ENCODE assay signal across 8 mouse cellular contexts in genomic region chr3:137057225-137057910, GRCm38 (mm10).
DNase-seq lines count a peak whose midpoint lies in the region; ATAC-seq and TF ChIP-seq lines count a peak whose summit lies in the region.

No protein-coding gene starts in this region.

- ATAC-seq in midbrain, embryonic 14.5 days (ENCODE audit: low FRiP score, low TSS enrichment) = peak; percentile 76
- ATAC-seq in stomach, postnatal 0 days (ENCODE audit: low FRiP score, low TSS enrichment) = no peak
- ATAC-seq in kidney, embryonic 16.5 days (ENCODE audit: low FRiP score, low TSS enrichment) = no peak

- no peak overlapping the region for H3K4me3 ChIP-seq in midbrain, embryonic 14.5 days (replicated peaks; ENCODE audit: low read depth, low read length)
- no peak overlapping the region for H3K4me3 ChIP-seq in stomach, postnatal 0 days (ENCODE audit: low read depth, low read length)
- H3K4me3 ChIP-seq in kidney, embryonic 16.5 days (ENCODE audit: low read length) = no peak overlapping the region

- DNase-seq in brain, embryonic 14.5 days (ENCODE audit: low read depth) = peak; percentile 98
- DNase-seq in embryo, embryonic 11 days = peak; percentile 26
- peak; percentile 88 for DNase-seq in layer of hippocampus, adult 11-12 months (ENCODE audit: low spot score)
- peak; percentile 82 for DNase-seq in midbrain, embryonic 14.5 days
- DNase-seq in ovary, postnatal 10 days (ENCODE audit: low spot score) = no peak
- no peak for DNase-seq in stomach, postnatal 0 days (ENCODE audit: low spot score)
- DNase-seq in adrenal gland, adult 8-10 months = no peak

- H3K4me1 ChIP-seq in midbrain, embryonic 14.5 days (ENCODE audit: control insufficient read depth, insufficient read depth, low read length) = peaks cover 3% of the 10 kb centered on the region; the same call in 1 of the 2 replicates
- no peaks in the 10 kb centered on the region for H3K4me1 ChIP-seq in stomach, postnatal 0 days (replicated peaks; ENCODE audit: control insufficient read depth, insufficient read depth)
- 0 out of 2 replicates have a peak, but pooled peaks cover 6% of the 10 kb centered on the region for H3K4me1 ChIP-seq in kidney, embryonic 16.5 days (ENCODE audit: insufficient read depth, low read length)

- TF ChIP-seq CTCF in brain, embryonic 14.5 days (IDR thresholded peaks at IDR 0.05; ENCODE audit: borderline replicate concordance, extremely low read depth, insufficient read depth, insufficient read length) = no peak
- no peak for TF ChIP-seq CTCF in stomach, postnatal 0 days (IDR thresholded peaks at IDR 0.05; ENCODE audit: low read depth)

- no peak for TF ChIP-seq EP300 in stomach, postnatal 0 days (optimal IDR thresholded peaks at IDR 0.05)

- H3K27ac ChIP-seq in midbrain, embryonic 14.5 days (replicated peaks; ENCODE audit: low read depth, low read length) = peak overlapping the region; percentile 68
- no peak overlapping the region for H3K27ac ChIP-seq in stomach, postnatal 0 days (replicated peaks)
- H3K27ac ChIP-seq in kidney, embryonic 16.5 days (ENCODE audit: low read length) = no peak overlapping the region

- H3K36me3 ChIP-seq in midbrain, embryonic 14.5 days (ENCODE audit: control insufficient read depth, insufficient read depth, low read length) = no peaks in the 10 kb centered on the region
- no peaks in the 10 kb centered on the region for H3K36me3 ChIP-seq in stomach, postnatal 0 days (ENCODE audit: control insufficient read depth, insufficient read depth, low read length)
- no peaks in the 10 kb centered on the region for H3K36me3 ChIP-seq in kidney, embryonic 16.5 days (ENCODE audit: insufficient read depth, low read length)

- no peak overlapping the region for H3K9ac ChIP-seq in midbrain, embryonic 14.5 days (replicated peaks; ENCODE audit: low read length)
- H3K9ac ChIP-seq in stomach, postnatal 0 days (ENCODE audit: low read length) = no peak overlapping the region
- no peak overlapping the region for H3K9ac ChIP-seq in kidney, embryonic 16.5 days (replicated peaks; ENCODE audit: low read length)

- H3K4me2 ChIP-seq in midbrain, embryonic 14.5 days (ENCODE audit: low read length) = peak overlapping the region; percentile 36
- no peak overlapping the region for H3K4me2 ChIP-seq in stomach, postnatal 0 days (replicated peaks; ENCODE audit: low read depth)
- H3K4me2 ChIP-seq in kidney, embryonic 16.5 days (replicated peaks; ENCODE audit: low read depth, low read length) = no peak overlapping the region

- H3K27me3 ChIP-seq in midbrain, embryonic 14.5 days (ENCODE audit: control insufficient read depth, insufficient read depth, low read length) = no peaks in the 10 kb centered on the region
- no peaks in the 10 kb centered on the region for H3K27me3 ChIP-seq in stomach, postnatal 0 days (ENCODE audit: control insufficient read depth, insufficient read depth, low read length)
- no peaks in the 10 kb centered on the region for H3K27me3 ChIP-seq in kidney, embryonic 16.5 days (ENCODE audit: insufficient read depth, low read length)

- no peaks in the 10 kb centered on the region for H3K9me3 ChIP-seq in midbrain, embryonic 14.5 days (ENCODE audit: control insufficient read depth, low read length)
- H3K9me3 ChIP-seq in stomach, postnatal 0 days (ENCODE audit: control insufficient read depth, low read length) = no peaks in the 10 kb centered on the region
- no peaks in the 10 kb centered on the region for H3K9me3 ChIP-seq in kidney, embryonic 16.5 days (ENCODE audit: low read length)

- TF ChIP-seq POLR2A in brain, embryonic 14.5 days (IDR thresholded peaks at IDR 0.05; ENCODE audit: borderline replicate concordance, extremely low read depth, insufficient read depth, insufficient read length, poor library complexity, severe bottlenecking) = no peak

- 32% methylated on average over 6 of the region's 6 CpGs for WGBS in midbrain, embryonic 14.5 days
- WGBS in stomach, postnatal 0 days = 56% methylated on average over 6 of the region's 6 CpGs
- WGBS in kidney, embryonic 16.5 days = 51% methylated on average over 6 of the region's 6 CpGs

Comparison
In these comparisons a context has a peak if more than half of its experiments do, and no peak if none do; other contexts are left out.
1. DNase-seq: peak in brain, embryonic 14.5 days (single experiment), embryo, embryonic 11 days (single experiment), layer of hippocampus, adult 11-12 months (single experiment) and midbrain, embryonic 14.5 days (single experiment); none in ovary, postnatal 10 days (single experiment), stomach, postnatal 0 days (single experiment) and adrenal gland, adult 8-10 months (single experiment).